ENCODE assay signal across 7 mouse cellular contexts in genomic region chr1:187662083-187662609, GRCm38 (mm10). TPM values are rescaled to one million over a fixed set of nuclear protein-coding genes. Genes with fewer than 3 reads are reported as not detected.
DNase-seq lines count a peak whose midpoint lies in the region; ATAC-seq and TF ChIP-seq lines count a peak whose summit lies in the region.

No protein-coding gene starts in this region.

- peak; percentile 54; the same call in 1 of the 2 replicates for ATAC-seq in heart, embryonic 16.5 days (replicated peaks; ENCODE audit: extremely low read depth, insufficient read depth, low FRiP score)

- 20% methylated on average over 12 of the region's 12 CpGs for WGBS in heart, embryonic 16.5 days

- peak overlapping the region; percentile 50 for H3K9ac ChIP-seq in heart, embryonic 16.5 days (ENCODE audit: low read length)

- no peaks in the 10 kb centered on the region for H3K9me3 ChIP-seq in E14TG2a.4 (ENCODE audit: low read length)
- no peaks in the 10 kb centered on the region for H3K9me3 ChIP-seq in heart, embryonic 16.5 days (replicated peaks; ENCODE audit: control insufficient read depth, low read length)

- 0 out of 2 replicates have a peak overlapping the region, but pooled peaks have one; percentile 30 for H3K4me3 ChIP-seq in E14TG2a.4 (replicated peaks; ENCODE audit: low read length)
- H3K4me3 ChIP-seq in heart, embryonic 16.5 days (ENCODE audit: low read length) = peak overlapping the region; percentile 35

- intact Hi-C loops in left cerebral cortex, postnatal 14 days (cut with DNase I) = no loop called here

- TF ChIP-seq CTCF in E14TG2a.4 (conservative IDR thresholded peaks at IDR 0.05; ENCODE audit: low read length) = no peak

- DNase-seq in NIH3T3 (ENCODE audit: low read depth) = peak; percentile 40
- peak; percentile 84 for DNase-seq in kidney, postnatal 14 days
- no peak for DNase-seq in natural killer cell, adult 2 months (ENCODE audit: low spot score in 2 of 2)
- no peak for DNase-seq in left cerebral cortex, postnatal 14 days (ENCODE audit: low spot score in 2 of 2)
- no peak for DNase-seq in right cerebral cortex, adult 18-20 months

- H3K27me3 ChIP-seq in E14TG2a.4 (ENCODE audit: insufficient read depth, low read length) = peaks cover 2% of the 10 kb centered on the region; the same call in 1 of the 2 replicates
- no peaks in the 10 kb centered on the region for H3K27me3 ChIP-seq in heart, embryonic 16.5 days (ENCODE audit: control insufficient read depth, insufficient read depth, low read length)

- peak overlapping the region; percentile 51 for H3K4me2 ChIP-seq in heart, embryonic 16.5 days (ENCODE audit: low read depth, low read length)

- H3K27ac ChIP-seq in heart, embryonic 16.5 days (ENCODE audit: low read length) = peak overlapping the region; percentile 79

- H3K4me1 ChIP-seq in E14TG2a.4 (replicated peaks; ENCODE audit: low read depth, low read length) = no peaks in the 10 kb centered on the region; the same call in 1 of the 2 replicates
- H3K4me1 ChIP-seq in heart, embryonic 16.5 days (ENCODE audit: control insufficient read depth, insufficient read depth, low read length) = peaks cover 21% of the 10 kb centered on the region

- no peaks in the 10 kb centered on the region for H3K36me3 ChIP-seq in E14TG2a.4 (ENCODE audit: insufficient read depth, low read length)
- no peaks in the 10 kb centered on the region for H3K36me3 ChIP-seq in heart, embryonic 16.5 days (ENCODE audit: control insufficient read depth, insufficient read depth)

RNA-seq across cellular contexts. Expression of gene Esrrg, which starts 53.6 kb away (rescaled TPM):
- 23.0 and 23.5 TPM in 2 replicates for polyA plus RNA-seq in heart, embryonic 16.5 days (2015; fragmentation: Nextera tagmentation; extraction: Ambion mirVana)
- total RNA-seq in left cerebral cortex, postnatal 14 days (2021) = 10 to 100 TPM; 21.6 to 25.1 TPM

Comparison
In these comparisons a context has a peak if more than half of its experiments do, and no peak if none do; other contexts are left out.
1. DNase-seq: peak in NIH3T3 (single experiment) and kidney, postnatal 14 days (single experiment); none in natural killer cell, adult 2 months (0 of 2), left cerebral cortex, postnatal 14 days (0 of 2) and right cerebral cortex, adult 18-20 months (single experiment).